Comparison of ENCODE assay signal across 9 mouse cellular contexts in genomic region chr8:120744448-120744847, GRCm38 (mm10). TPM values are rescaled to one million over a fixed set of nuclear protein-coding genes. Genes with fewer than 3 reads are reported as not detected.
DNase-seq lines count a peak whose midpoint lies in the region; ATAC-seq lines count a peak whose summit lies in the region.
"Had no signal": no experiment of that assay in that cellular context is flagged by ENCODE, and none has a peak within 500 bp of the region (broad histone marks: within the 10 kb centered on the region; RNA-seq: fewer than 3 reads in every experiment).

No protein-coding gene starts in this region.

- no peak for DNase-seq in hindbrain, embryonic 10.5 days (ENCODE audit: low spot score)
- DNase-seq in layer of hippocampus, adult 8-10 months (ENCODE audit: low spot score in 2 of 2), result no peak
- DNase-seq in yolk sac, embryonic 10.5 days (ENCODE audit: low spot score), result no peak
- DNase-seq: thymus, postnatal 25 days had no signal

- H3K4me2 ChIP-seq in hindbrain, embryonic 16.5 days (ENCODE audit: low read length), result no peak overlapping the region
- peak overlapping the region; percentile 1; the same call in 1 of the 2 replicates for H3K4me2 ChIP-seq in intestine, embryonic 16.5 days (ENCODE audit: low read depth, low read length)
- H3K4me2 ChIP-seq in stomach, embryonic 15.5 days, result peak overlapping the region; percentile 22; the same call in 1 of the 2 replicates

- 59% methylated on average over 5 of the region's 5 CpGs for WGBS in hindbrain, embryonic 10.5 days
- WGBS in hindbrain, embryonic 16.5 days, result 47% methylated on average over 5 of the region's 5 CpGs
- 37% methylated on average over 5 of the region's 5 CpGs for WGBS in intestine, embryonic 16.5 days
- 64% methylated on average over 5 of the region's 5 CpGs for WGBS in stomach, embryonic 15.5 days

- peaks cover 44% of the 10 kb centered on the region for H3K27me3 ChIP-seq in hindbrain, embryonic 10.5 days (ENCODE audit: insufficient read depth, poor library complexity, severe bottlenecking)
- H3K27me3 ChIP-seq in hindbrain, embryonic 16.5 days (replicated peaks; ENCODE audit: control insufficient read depth, insufficient read depth, low read length), result no peaks in the 10 kb centered on the region
- peaks cover 16% of the 10 kb centered on the region for H3K27me3 ChIP-seq in megakaryocyte, embryonic 14.5 days (replicated peaks)
- H3K27me3 ChIP-seq in intestine, embryonic 16.5 days (replicated peaks; ENCODE audit: control insufficient read depth, insufficient read depth, low read length), result no peaks in the 10 kb centered on the region
- no peaks in the 10 kb centered on the region for H3K27me3 ChIP-seq in stomach, embryonic 15.5 days (replicated peaks)

- no peaks in the 10 kb centered on the region for H3K9me3 ChIP-seq in hindbrain, embryonic 10.5 days
- no peaks in the 10 kb centered on the region for H3K9me3 ChIP-seq in hindbrain, embryonic 16.5 days (ENCODE audit: control insufficient read depth, low read length)
- peaks cover 12% of the 10 kb centered on the region for H3K9me3 ChIP-seq in megakaryocyte, embryonic 14.5 days
- H3K9me3 ChIP-seq in intestine, embryonic 16.5 days (ENCODE audit: control insufficient read depth, low read length), result no peaks in the 10 kb centered on the region
- H3K9me3 ChIP-seq in stomach, embryonic 15.5 days, result no peaks in the 10 kb centered on the region

- no peak overlapping the region for H3K4me3 ChIP-seq in hindbrain, embryonic 10.5 days
- no peak overlapping the region for H3K4me3 ChIP-seq in hindbrain, embryonic 16.5 days (ENCODE audit: low read length)
- peak overlapping the region; percentile 51 for H3K4me3 ChIP-seq in megakaryocyte, embryonic 14.5 days (replicated peaks)
- no peak overlapping the region for H3K4me3 ChIP-seq in intestine, embryonic 16.5 days (ENCODE audit: low read length)
- H3K4me3 ChIP-seq in stomach, embryonic 15.5 days (replicated peaks), result no peak overlapping the region

- H3K36me3 ChIP-seq in hindbrain, embryonic 10.5 days, result peaks cover 2% of the 10 kb centered on the region; the same call in 1 of the 2 replicates
- H3K36me3 ChIP-seq in hindbrain, embryonic 16.5 days (ENCODE audit: control insufficient read depth, insufficient read depth, low read length), result no peaks in the 10 kb centered on the region
- peaks cover 28% of the 10 kb centered on the region for H3K36me3 ChIP-seq in megakaryocyte, embryonic 14.5 days (replicated peaks; ENCODE audit: low read length)
- 0 out of 2 replicates have a peak, but pooled peaks cover 3% of the 10 kb centered on the region for H3K36me3 ChIP-seq in intestine, embryonic 16.5 days (ENCODE audit: control insufficient read depth, insufficient read depth, low read length)
- H3K36me3 ChIP-seq in stomach, embryonic 15.5 days, result no peaks in the 10 kb centered on the region

- no peak overlapping the region for H3K9ac ChIP-seq in hindbrain, embryonic 16.5 days (ENCODE audit: low read depth, low read length)
- peak overlapping the region; percentile 55 for H3K9ac ChIP-seq in intestine, embryonic 16.5 days (ENCODE audit: low read depth, low read length)
- no peak overlapping the region for H3K9ac ChIP-seq in stomach, embryonic 15.5 days

- peaks cover 19% of the 10 kb centered on the region for H3K4me1 ChIP-seq in hindbrain, embryonic 10.5 days (replicated peaks)
- no peaks in the 10 kb centered on the region for H3K4me1 ChIP-seq in hindbrain, embryonic 16.5 days (ENCODE audit: control insufficient read depth, insufficient read depth, low read depth, low read length)
- H3K4me1 ChIP-seq in megakaryocyte, embryonic 14.5 days, result peaks cover 73% of the 10 kb centered on the region
- H3K4me1 ChIP-seq in intestine, embryonic 16.5 days (ENCODE audit: control insufficient read depth, insufficient read depth, low read length), result peaks cover 44% of the 10 kb centered on the region
- peaks cover 26% of the 10 kb centered on the region for H3K4me1 ChIP-seq in stomach, embryonic 15.5 days

- peak overlapping the region; percentile 5; the same call in 1 of the 2 replicates for H3K27ac ChIP-seq in hindbrain, embryonic 10.5 days
- H3K27ac ChIP-seq in hindbrain, embryonic 16.5 days (ENCODE audit: low read depth, low read length), result no peak overlapping the region
- H3K27ac ChIP-seq in intestine, embryonic 16.5 days (ENCODE audit: low read length), result peak overlapping the region; percentile 88
- H3K27ac ChIP-seq in stomach, embryonic 15.5 days, result peak overlapping the region; percentile 85

- ATAC-seq in hindbrain, embryonic 16.5 days, result no peak
- no peak for ATAC-seq in megakaryocyte, adult 5-6 weeks (ENCODE audit: poor library complexity, severe bottlenecking)
- peak; percentile 41; the same call in 1 of the 2 replicates for ATAC-seq in intestine, embryonic 16.5 days
- no peak for ATAC-seq in stomach, embryonic 15.5 days (ENCODE audit: insufficient read depth, low FRiP score, low read depth)

RNA-seq across cellular contexts. Expression of gene Irf8, which starts 8.3 kb away (rescaled TPM):
- polyA plus RNA-seq in hindbrain, embryonic 10.5 days (2016; fragmentation: Nextera tagmentation; extraction: Ambion mirVana), result 5.4 and 6.3 TPM in 2 replicates
- polyA plus RNA-seq in hindbrain, embryonic 16.5 days (2015; fragmentation: Nextera tagmentation; extraction: Ambion mirVana), result 4.2 and 4.8 TPM in 2 replicates
- 14.6 and 50.7 TPM in 2 replicates for polyA plus RNA-seq in megakaryocyte, embryonic 14.5 days (2012; ENCODE audit: insufficient read depth, low replicate concordance)
- total RNA-seq in megakaryocyte, adult 5-6 weeks (2015), result 167 and 175 TPM in 2 replicates
- total RNA-seq in megakaryocyte, adult 5-6 weeks (2017), result 282 and 289 TPM in 2 replicates
- polyA plus RNA-seq in intestine, embryonic 16.5 days (2015; fragmentation: Nextera tagmentation; extraction: Ambion mirVana), result 55.5 and 55.6 TPM in 2 replicates
- polyA plus RNA-seq in stomach, embryonic 15.5 days (2015; fragmentation: Nextera tagmentation; extraction: Ambion mirVana), result 21.8 and 23.0 TPM in 2 replicates
- 10 to 100 TPM in 2 of 4 experiments, 1 to 10 TPM in 2; 4.8 to 33.7 (median 19.7) TPM for total RNA-seq in layer of hippocampus, adult 8-10 months (2022)
